Mouse (Mus musculus) neural tube, embryonic 14.5 days (tissue): ENCODE measurements around the gene Slit2. TPM values are rescaled to one million over a fixed set of nuclear protein-coding genes. Genes with fewer than 3 reads are reported as not detected.

ENCODE experiments used
- ATAC-seq: fragments of 200-750 bp; cut with Nextera tagmentation; 2 replicates; pipeline ENCODE4 v1.8.0; 2017; ENCODE audit warnings: low read depth, mild to moderate bottlenecking, moderate TSS enrichment, moderate library complexity
- H3K27ac ChIP-seq: fragments of 300-500 bp; sonication (generic); 2 replicates; pipeline ENCODE4 v1.5.1; 2014; ENCODE audit warnings: low read depth, mild to moderate bottlenecking, control low read depth, low read length, moderate library complexity, mixed read lengths
- H3K27me3 ChIP-seq: fragments of 300-500 bp; sonication (generic); 2 replicates; pipeline ENCODE4 v1.6.1; 2014; ENCODE audit warnings: low read length; ENCODE audit not compliant: control insufficient read depth, insufficient read depth
- H3K36me3 ChIP-seq: fragments of 300-500 bp; sonication (generic); 2 replicates; pipeline ENCODE4 v1.6.1; 2014; ENCODE audit warnings: low read length, mixed read lengths; ENCODE audit not compliant: control insufficient read depth, insufficient read depth
- H3K4me1 ChIP-seq: fragments of 300-500 bp; sonication (generic); 2 replicates; pipeline ENCODE4 v1.6.1; 2014; ENCODE audit warnings: low read length; ENCODE audit not compliant: control insufficient read depth, insufficient read depth
- H3K4me2 ChIP-seq: fragments of 300-500 bp; sonication (generic); 2 replicates; pipeline ENCODE4 v1.6.1; 2014; ENCODE audit warnings: mild to moderate bottlenecking, low read depth, low read length, control low read depth
- H3K4me3 ChIP-seq: fragments of 300-500 bp; sonication (generic); 2 replicates; pipeline ENCODE4 v1.5.1; 2014; ENCODE audit warnings: low read depth, low read length, control low read depth, mixed read lengths
- H3K9ac ChIP-seq: fragments of 300-500 bp; sonication (generic); replicated peaks from 2 replicates; pipeline ENCODE4 v1.6.1; 2014; ENCODE audit warnings: low read depth, mild to moderate bottlenecking, control low read depth, low read length, mixed read lengths
- H3K9me3 ChIP-seq: fragments of 300-500 bp; sonication (generic); 2 replicates; pipeline ENCODE4 v1.6.1; 2016; ENCODE audit warnings: low read length; ENCODE audit not compliant: control insufficient read depth
- WGBS: fragments of 180-500 bp; shearing (Covaris S2); extraction: QIAGEN DNeasy Blood & Tissue Kit; methylation state at CpG from one replicate; pipeline ENCODE4 v1.1.7; 2014; 5-methylcytosine and 5-hydroxymethylcytosine counted together
- polyA plus RNA-seq: library from polyadenylated mRNA; unstranded; fragments of >200 nt; fragmentation: Nextera tagmentation; extraction: Ambion mirVana; gene quantifications from 2 replicates; pipeline ENCODE4 v1.2.1, GENCODE M21; 2014

Slit2 gene
- polyA plus RNA-seq, 1 experiment from 2014 or later: 57.5 TPM

DNA sequence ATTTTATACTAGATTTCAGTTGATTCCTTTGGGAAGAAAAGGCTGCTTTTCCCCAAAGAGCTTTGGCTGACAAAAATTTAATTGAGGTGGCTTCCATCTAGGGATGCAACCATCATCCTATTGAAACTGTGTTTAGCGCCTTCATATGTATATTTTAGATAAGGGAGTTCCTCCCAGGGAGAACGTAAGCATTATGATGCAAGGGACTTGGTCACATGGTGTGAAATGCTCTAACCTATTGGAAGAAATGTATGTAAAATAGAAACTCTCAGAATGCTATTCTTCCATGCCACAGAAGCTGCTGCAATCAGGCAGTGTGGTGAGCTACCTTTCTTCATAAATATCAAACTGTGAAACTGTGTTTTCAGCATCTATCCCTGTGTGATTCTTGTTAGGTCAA, 347.9 kb downstream of the Slit2 start:
- Histone ChIP-seq H3K27me3 (no peaks in the 10 kb centered on the region), H3K9me3 (no peaks in the 10 kb centered on the region), H3K9ac (no peak overlapping the region), H3K4me1 (no peaks in the 10 kb centered on the region), H3K4me2 (no peak overlapping the region), H3K36me3 (no peaks in the 10 kb centered on the region), H3K4me3 (no peak overlapping the region), H3K27ac (no peak overlapping the region)
- 90% methylated on average over 2 of the region's 2 CpGs for WGBS
- ATAC-seq: no peak

GRCm38 (mm10) chr5:48331441-48331840, 348.5 kb downstream of the Slit2 start:
- ATAC-seq: no peak
- Histone ChIP-seq H3K4me2 (no peak overlapping the region), H3K4me1 (no peaks in the 10 kb centered on the region), H3K9me3 (no peaks in the 10 kb centered on the region), H3K4me3 (no peak overlapping the region), H3K27me3 (no peaks in the 10 kb centered on the region), H3K27ac (no peak overlapping the region), H3K36me3 (no peaks in the 10 kb centered on the region), H3K9ac (no peak overlapping the region)
- 56% methylated on average over 5 of the region's 5 CpGs for WGBS

DNA sequence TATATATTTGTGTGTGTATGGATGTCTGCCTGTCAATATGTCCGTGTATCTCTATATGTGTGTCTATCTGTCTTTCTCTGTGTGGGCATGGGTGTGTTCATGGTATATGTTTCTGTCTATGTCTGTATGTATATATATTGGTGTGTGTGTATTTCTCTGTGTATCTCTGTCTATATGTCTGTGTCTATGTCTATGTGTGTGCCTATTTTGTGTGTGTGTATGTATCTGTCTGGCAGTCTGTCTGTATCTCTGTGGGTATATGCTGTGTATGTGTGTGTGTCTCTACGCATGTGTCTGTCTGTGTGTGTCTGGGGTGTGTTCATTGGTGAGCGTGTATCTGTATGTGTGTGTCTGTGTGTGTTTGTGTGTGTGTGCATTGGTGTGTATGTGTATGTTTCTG, 350.5 kb downstream of the Slit2 start:
- Histone ChIP-seq H3K9ac (no peak overlapping the region), H3K4me1 (no peaks in the 10 kb centered on the region), H3K27me3 (no peaks in the 10 kb centered on the region), H3K27ac (no peak overlapping the region), H3K36me3 (no peaks in the 10 kb centered on the region), H3K4me2 (no peak overlapping the region), H3K9me3 (no peaks in the 10 kb centered on the region), H3K4me3 (no peak overlapping the region)
- no peak for ATAC-seq
- WGBS: 95% methylated on average over 3 of the region's 3 CpGs

GRCm38 (mm10) chr5:48333884-48334513, 351.1 kb downstream of the Slit2 start:
- ATAC-seq: peak; percentile 34; the same call in 1 of the 2 replicates
- H3K27me3 ChIP-seq: no peaks in the 10 kb centered on the region
- no peak overlapping the region for H3K4me2 ChIP-seq
- H3K4me3 ChIP-seq: no peak overlapping the region
- no peak overlapping the region for H3K9ac ChIP-seq
- H3K27ac ChIP-seq: no peak overlapping the region
- no peaks in the 10 kb centered on the region for H3K4me1 ChIP-seq
- no peaks in the 10 kb centered on the region for H3K9me3 ChIP-seq
- H3K36me3 ChIP-seq: no peaks in the 10 kb centered on the region
- WGBS: 7% methylated on average over 9 of the region's 9 CpGs

GRCm38 (mm10) chr5:48340808-48341433, 358.0 kb downstream of the Slit2 start:
- WGBS: 55% methylated on average over 7 of the region's 7 CpGs
- no peak for ATAC-seq
- H3K4me3 ChIP-seq: no peak overlapping the region
- H3K9ac ChIP-seq: no peak overlapping the region
- H3K4me1 ChIP-seq: no peaks in the 10 kb centered on the region
- H3K4me2 ChIP-seq: no peak overlapping the region
- H3K36me3 ChIP-seq: no peaks in the 10 kb centered on the region
- H3K9me3 ChIP-seq: no peaks in the 10 kb centered on the region
- no peak overlapping the region for H3K27ac ChIP-seq
- no peaks in the 10 kb centered on the region for H3K27me3 ChIP-seq

- Histone ChIP-seq H3K4me3 (no peak overlapping the region), H3K36me3 (no peaks in the 10 kb centered on the region), H3K27me3 (no peaks in the 10 kb centered on the region), H3K4me1 (no peaks in the 10 kb centered on the region), H3K4me2 (no peak overlapping the region), H3K9me3 (no peaks in the 10 kb centered on the region), H3K9ac (no peak overlapping the region), H3K27ac (no peak overlapping the region)
- ATAC-seq: peak; percentile 88
- WGBS: 49% methylated on average over 5 of the region's 5 CpGs
These were observed 362.4 kb downstream of the Slit2 start for GRCm38 (mm10) chr5:48345095-48345982.

GRCm38 (mm10) chr5:48345983-48346648, 363.2 kb downstream of the Slit2 start:
- H3K9me3 ChIP-seq: no peaks in the 10 kb centered on the region
- H3K4me1 ChIP-seq: no peaks in the 10 kb centered on the region
- no peak overlapping the region for H3K4me3 ChIP-seq
- H3K4me2 ChIP-seq: no peak overlapping the region
- no peaks in the 10 kb centered on the region for H3K36me3 ChIP-seq
- no peak; the same call in 1 of the 2 replicates for ATAC-seq
- WGBS: 96% methylated on average over 2 of the region's 2 CpGs
- H3K27ac ChIP-seq: no peak overlapping the region
- H3K27me3 ChIP-seq: no peaks in the 10 kb centered on the region
- no peak overlapping the region for H3K9ac ChIP-seq

DNA sequence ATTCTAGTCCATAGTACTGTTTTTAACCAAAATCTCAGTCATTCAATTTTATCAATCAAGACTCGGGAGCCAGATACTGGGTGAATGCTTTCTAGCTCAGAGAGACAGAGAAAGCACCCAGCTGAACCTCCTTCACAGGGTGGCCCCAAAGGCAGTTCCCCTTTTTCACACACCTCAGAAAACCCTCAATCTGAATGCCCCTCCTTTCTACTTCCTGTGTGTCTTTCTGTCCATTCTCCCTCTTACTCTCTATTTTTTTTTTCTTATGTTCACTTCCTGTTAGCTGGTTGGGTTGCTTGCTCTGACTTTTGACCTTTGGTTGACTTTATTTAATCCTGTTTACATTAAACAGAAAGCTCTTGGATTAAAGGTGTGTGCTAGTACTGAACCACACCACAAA, 366.4 kb downstream of the Slit2 start:
- ATAC-seq: no peak
- Histone ChIP-seq H3K4me3 (no peak overlapping the region), H3K4me2 (no peak overlapping the region), H3K9ac (no peak overlapping the region), H3K27ac (no peak overlapping the region), H3K9me3 (no peaks in the 10 kb centered on the region), H3K36me3 (no peaks in the 10 kb centered on the region), H3K4me1 (no peaks in the 10 kb centered on the region), H3K27me3 (no peaks in the 10 kb centered on the region)
- WGBS: 81% methylated on average over 1 of the region's 1 CpGs
